Mouse (Mus musculus) midbrain, embryonic 11.5 days (tissue): ENCODE data around the gene Acbd7. TPM values are rescaled to one million over a fixed set of nuclear protein-coding genes. Genes with fewer than 3 reads are reported as not detected.

ENCODE experiments used
- ATAC-seq: fragments of 200-750 bp; cut with Nextera tagmentation; 2 replicates; pipeline ENCODE4 v1.8.0; 2017; ENCODE audit warnings: moderate TSS enrichment, moderate library complexity; ENCODE audit not compliant: low FRiP score
- DNase-seq: peaks from one replicate; pipeline ENCODE4 v3.0.0; 2015; ENCODE audit warnings: low spot score; ENCODE audit errors: missing footprints
- H3K27ac ChIP-seq: fragments of 300-500 bp; sonication (generic); 2 replicates; pipeline ENCODE4 v1.5.1; 2014; ENCODE audit warnings: low read depth, low read length
- H3K27me3 ChIP-seq: fragments of 300-500 bp; sonication (generic); 2 replicates; pipeline ENCODE4 v1.6.1; 2014; ENCODE audit warnings: mild to moderate bottlenecking, low read length, moderate library complexity, mixed read lengths; ENCODE audit not compliant: control insufficient read depth, insufficient read depth
- H3K36me3 ChIP-seq: fragments of 300-500 bp; sonication (generic); 2 replicates; pipeline ENCODE4 v1.6.1; 2014; ENCODE audit warnings: mild to moderate bottlenecking, low read length, moderate library complexity, mixed read lengths; ENCODE audit not compliant: control insufficient read depth, insufficient read depth
- H3K4me1 ChIP-seq: fragments of 300-500 bp; sonication (generic); 2 replicates; pipeline ENCODE4 v1.6.1; 2014; ENCODE audit warnings: low read length; ENCODE audit not compliant: control insufficient read depth, insufficient read depth
- H3K4me2 ChIP-seq: fragments of 300-500 bp; sonication (generic); 2 replicates; pipeline ENCODE4 v1.6.1; 2014; ENCODE audit warnings: mild to moderate bottlenecking, moderate library complexity
- H3K4me3 ChIP-seq: fragments of 300-500 bp; sonication (generic); 2 replicates; pipeline ENCODE4 v1.5.1; 2014; ENCODE audit warnings: low read depth, low read length
- H3K9ac ChIP-seq: fragments of 300-500 bp; sonication (generic); 2 replicates; pipeline ENCODE4 v1.6.1; 2014; ENCODE audit warnings: low read length
- H3K9me3 ChIP-seq: fragments of 300-500 bp; sonication (generic); 2 replicates; pipeline ENCODE4 v1.6.1; 2016; ENCODE audit warnings: low read length; ENCODE audit not compliant: control insufficient read depth
- WGBS: fragments of 180-500 bp; shearing (Covaris S2); extraction: QIAGEN DNeasy Blood & Tissue Kit; methylation state at CpG from one replicate; pipeline ENCODE4 v1.1.7; 2014; 5-methylcytosine and 5-hydroxymethylcytosine counted together
- polyA plus RNA-seq: library from polyadenylated mRNA; unstranded; fragments of >200 nt; fragmentation: Nextera tagmentation; extraction: Ambion mirVana; gene quantifications from 2 replicates; pipeline ENCODE4 v1.2.1, GENCODE M21; 2014

Gene Acbd7
- polyA plus RNA-seq: 0.66 and 0.68 TPM in 2 replicates

- 5% methylated on average over 20 of the region's 20 CpGs for WGBS
- DNase-seq: peak; percentile 85
- ATAC-seq: no peak
- H3K9ac ChIP-seq: 0 out of 2 replicates have a peak within 1 kb of the TSS, but pooled peaks have one; percentile 10
- peak within 1 kb of the TSS; percentile 46 for H3K4me2 ChIP-seq
- no peaks in the 10 kb centered on the region for H3K36me3 ChIP-seq
- peaks cover 4% of the 10 kb centered on the region for H3K4me1 ChIP-seq
- H3K4me3 ChIP-seq: peak within 1 kb of the TSS; percentile 14
- H3K9me3 ChIP-seq: no peaks in the 10 kb centered on the region
- peaks cover 5% of the 10 kb centered on the region; the same call in 1 of the 2 replicates for H3K27me3 ChIP-seq
- H3K27ac ChIP-seq: no peak within 1 kb of the TSS
Measured at GRCm38 (mm10) chr2:3335611-3336301, at the start of gene Acbd7. TSS of gene Acbd7 (plus strand) at chr2:3336168.

GRCm38 (mm10) chr2:3286243-3286642, 49.7 kb upstream of the Acbd7 start:
- Histone ChIP-seq H3K27me3 (no peaks in the 10 kb centered on the region), H3K9me3 (no peaks in the 10 kb centered on the region), H3K36me3 (no peaks in the 10 kb centered on the region), H3K4me2 (no peak overlapping the region), H3K4me1 (peaks cover 11% of the 10 kb centered on the region), H3K27ac (no peak overlapping the region), H3K9ac (no peak overlapping the region), H3K4me3 (no peak overlapping the region)
- DNase-seq (no peak), ATAC-seq (no peak)
- 89% methylated on average over 2 of the region's 2 CpGs for WGBS

- Histone ChIP-seq H3K9me3 (no peaks in the 10 kb centered on the region), H3K4me3 (no peak overlapping the region), H3K27me3 (no peaks in the 10 kb centered on the region), H3K27ac (no peak overlapping the region), H3K36me3 (no peaks in the 10 kb centered on the region), H3K4me2 (no peak overlapping the region), H3K9ac (no peak overlapping the region), H3K4me1 (peaks cover 7% of the 10 kb centered on the region; the same call in 1 of the 2 replicates)
- WGBS: 80% methylated on average over 1 of the region's 1 CpGs
- ATAC-seq (no peak), DNase-seq (no peak)
Measured at GRCm38 (mm10) chr2:3289581-3289980, 46.4 kb upstream of the Acbd7 start.

GRCm38 (mm10) chr2:3292170-3292569, 43.8 kb upstream of the Acbd7 start:
- 88% methylated on average over 1 of the region's 1 CpGs for WGBS
- ATAC-seq: no peak

GRCm38 (mm10) chr2:3295826-3296225, 40.1 kb upstream of the Acbd7 start:
- no peaks in the 10 kb centered on the region for H3K9me3 ChIP-seq
- no peak for ATAC-seq
- no peaks in the 10 kb centered on the region for H3K4me1 ChIP-seq
- H3K27me3 ChIP-seq: no peaks in the 10 kb centered on the region
- no peaks in the 10 kb centered on the region for H3K36me3 ChIP-seq
- H3K9ac ChIP-seq: no peak overlapping the region
- H3K4me2 ChIP-seq: no peak overlapping the region
- H3K27ac ChIP-seq: no peak overlapping the region
- DNase-seq: no peak
- H3K4me3 ChIP-seq: no peak overlapping the region
- WGBS: 93% methylated on average over 7 of the region's 7 CpGs

More at GRCm38 (mm10) chr2:3292170-3292569, 43.8 kb upstream of the Acbd7 start:
- no peaks in the 10 kb centered on the region for H3K4me1 ChIP-seq
- DNase-seq: no peak
- H3K27ac ChIP-seq: no peak overlapping the region
- H3K36me3 ChIP-seq: no peaks in the 10 kb centered on the region
- H3K9ac ChIP-seq: no peak overlapping the region
- no peak overlapping the region for H3K4me2 ChIP-seq
- H3K27me3 ChIP-seq: no peaks in the 10 kb centered on the region
- no peaks in the 10 kb centered on the region for H3K9me3 ChIP-seq
- no peak overlapping the region for H3K4me3 ChIP-seq

GRCm38 (mm10) chr2:3305426-3306025, 30.4 kb upstream of the Acbd7 start:
- Histone ChIP-seq H3K4me1 (no peaks in the 10 kb centered on the region), H3K9me3 (no peaks in the 10 kb centered on the region), H3K36me3 (peaks cover 3% of the 10 kb centered on the region; the same call in 1 of the 2 replicates), H3K4me2 (no peak overlapping the region), H3K27me3 (no peaks in the 10 kb centered on the region), H3K4me3 (no peak overlapping the region), H3K27ac (no peak overlapping the region), H3K9ac (no peak overlapping the region)
- ATAC-seq (no peak), DNase-seq (no peak)
- 89% methylated on average over 3 of the region's 3 CpGs for WGBS

- ATAC-seq (no peak), DNase-seq (no peak)
- no peak overlapping the region for H3K4me2 ChIP-seq
- H3K36me3 ChIP-seq: peaks cover 18% of the 10 kb centered on the region; the same call in 1 of the 2 replicates
- H3K4me3 ChIP-seq: no peak overlapping the region
- no peaks in the 10 kb centered on the region for H3K9me3 ChIP-seq
- WGBS: 88% methylated on average over 2 of the region's 2 CpGs
- no peaks in the 10 kb centered on the region for H3K4me1 ChIP-seq
- H3K27me3 ChIP-seq: no peaks in the 10 kb centered on the region
- no peak overlapping the region for H3K9ac ChIP-seq
- no peak overlapping the region for H3K27ac ChIP-seq
Measured at GRCm38 (mm10) chr2:3323132-3323531, 12.8 kb upstream of the Acbd7 start.

GRCm38 (mm10) chr2:3324381-3325130, 11.4 kb upstream of the Acbd7 start:
- Histone ChIP-seq H3K9ac (no peak overlapping the region), H3K4me2 (no peak overlapping the region), H3K27ac (no peak overlapping the region), H3K4me3 (no peak overlapping the region), H3K36me3 (peaks cover 23% of the 10 kb centered on the region), H3K27me3 (no peaks in the 10 kb centered on the region), H3K4me1 (no peaks in the 10 kb centered on the region), H3K9me3 (no peaks in the 10 kb centered on the region)
- no peak for ATAC-seq
- DNase-seq: no peak
- WGBS: 94% methylated on average over 7 of the region's 7 CpGs

GRCm38 (mm10) chr2:3326547-3326946, 9.4 kb upstream of the Acbd7 start:
- Histone ChIP-seq H3K36me3 (peaks cover 23% of the 10 kb centered on the region), H3K9ac (no peak overlapping the region), H3K27ac (no peak overlapping the region), H3K4me2 (no peak overlapping the region), H3K9me3 (no peaks in the 10 kb centered on the region), H3K27me3 (no peaks in the 10 kb centered on the region), H3K4me3 (no peak overlapping the region), H3K4me1 (peaks cover 4% of the 10 kb centered on the region)
- DNase-seq: no peak
- WGBS: 93% methylated on average over 1 of the region's 1 CpGs
- ATAC-seq: no peak
